Mouse (Mus musculus) skeletal muscle tissue, adult 2 months (tissue): ENCODE measurements around the gene Ccser2.
"Not testable (repeated sequence)": the region's sequence is repeated elsewhere in the genome, so short reads cannot be mapped to it uniquely, and the experiment has no call there.

Experiments used
- DNase-seq: peaks from one replicate; pipeline ENCODE4 v3.0.0-alpha.2; 2012; ENCODE audit warnings: low read depth, low spot score

The Ccser2 gene

GRCm38 (mm10) chr14:36968628-36969147 lies at the start of gene Ccser2:
Ccser2 (minus strand) TSS chr14:36968777.
- DNase-seq: peak; percentile 95

- no peak for DNase-seq
Measured at GRCm38 (mm10) chr14:37015894-37016293, 47.3 kb upstream of the Ccser2 start.

- no peak for DNase-seq
Measured at GRCm38 (mm10) chr14:37013644-37014043, 45.1 kb upstream of the Ccser2 start.

GRCm38 (mm10) chr14:37009686-37010085 lies 41.1 kb upstream of the Ccser2 start:
- no peak for DNase-seq

- no peak for DNase-seq
Measured at GRCm38 (mm10) chr14:37006489-37006888, 37.9 kb upstream of the Ccser2 start.

- DNase-seq: no peak
Measured at GRCm38 (mm10) chr14:37005865-37006264, 37.3 kb upstream of the Ccser2 start.

- DNase-seq: no peak
Measured at GRCm38 (mm10) chr14:37003431-37004095, 35.0 kb upstream of the Ccser2 start.

- no peak for DNase-seq
Measured at GRCm38 (mm10) chr14:37002852-37003251, 34.3 kb upstream of the Ccser2 start.

GRCm38 (mm10) chr14:37000780-37001179 lies 32.2 kb upstream of the Ccser2 start:
- DNase-seq: not testable (repeated sequence)

GRCm38 (mm10) chr14:36989784-36990183 lies 21.2 kb upstream of the Ccser2 start:
- no peak for DNase-seq

GRCm38 (mm10) chr14:36985693-36986092 lies 17.1 kb upstream of the Ccser2 start:
- no peak for DNase-seq

GRCm38 (mm10) chr14:36975019-36975418 lies 6.4 kb upstream of the Ccser2 start:
- DNase-seq: no peak

GRCm38 (mm10) chr14:36971211-36971610 lies 2.6 kb upstream of the Ccser2 start:
- no peak for DNase-seq

GRCm38 (mm10) chr14:36969861-36970420 lies 1.4 kb upstream of the Ccser2 start:
- no peak for DNase-seq

- no peak for DNase-seq
Measured at GRCm38 (mm10) chr14:36968076-36968627, 425 bp downstream of the Ccser2 start.

GRCm38 (mm10) chr14:36965421-36965820 lies 3.2 kb downstream of the Ccser2 start:
- no peak for DNase-seq

- no peak for DNase-seq
Measured at GRCm38 (mm10) chr14:36962477-36962876, 6.1 kb downstream of the Ccser2 start.

GRCm38 (mm10) chr14:36957719-36958118 lies 10.9 kb downstream of the Ccser2 start:
- DNase-seq: no peak

- DNase-seq: no peak
Measured at GRCm38 (mm10) chr14:36957261-36957660, 11.3 kb downstream of the Ccser2 start.

GRCm38 (mm10) chr14:36956717-36957116 lies 11.9 kb downstream of the Ccser2 start:
- no peak for DNase-seq

- DNase-seq: no peak
Measured at GRCm38 (mm10) chr14:36952687-36953426, 15.7 kb downstream of the Ccser2 start.

GRCm38 (mm10) chr14:36952142-36952541 lies 16.4 kb downstream of the Ccser2 start:
- DNase-seq: peak; percentile 52
